Comparison of ENCODE assay signal across 9 mouse cellular contexts in the genomic region with DNA sequence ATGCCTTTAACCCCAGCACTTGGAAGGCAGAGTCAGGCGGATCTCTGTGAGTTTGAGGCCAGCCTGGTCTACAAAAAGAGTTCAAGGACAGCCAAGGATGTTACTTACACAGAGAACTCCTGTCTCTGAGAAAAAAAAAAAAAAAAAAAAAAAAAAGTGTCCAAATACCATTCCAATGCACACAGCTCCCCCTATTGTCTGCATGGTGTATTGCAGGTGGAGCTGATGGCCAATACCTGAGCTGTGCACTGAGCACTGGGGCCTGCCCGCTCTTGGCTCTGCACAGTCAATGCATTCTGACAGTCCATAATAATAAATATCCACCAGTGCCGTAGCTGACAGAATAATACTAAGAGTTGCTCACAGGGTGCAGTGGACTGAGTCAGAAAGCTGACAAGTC. TPM values are rescaled to one million over a fixed set of nuclear protein-coding genes. Genes with fewer than 3 reads are reported as not detected.
DNase-seq lines count a peak whose midpoint lies in the region; ATAC-seq lines count a peak whose summit lies in the region.
"Had no signal": no experiment of that assay in that cellular context is flagged by ENCODE, and none has a peak within 500 bp of the region (broad histone marks: within the 10 kb centered on the region; RNA-seq: fewer than 3 reads in every experiment).

No protein-coding gene starts in this region.

- DNase-seq in heart, adult 18-20 months = peak; percentile 47 to 77
- DNase-seq in heart, postnatal 25 days (ENCODE audit: low spot score) = no peak
- DNase-seq in B cell, adult 2 months = peak; percentile 81
- DNase-seq in adipocyte (ENCODE audit: low spot score) = peak; percentile 57
- peak; percentile 26 for DNase-seq in embryo, embryonic 11.5 days (ENCODE audit: low read depth, low spot score)
- DNase-seq in layer of hippocampus, adult 9-11 months = peak; percentile 70
- peak; percentile 54 for DNase-seq in thymus, postnatal 0 days (ENCODE audit: low spot score)

- peak; percentile 62 for ATAC-seq in megakaryocyte progenitor cell, adult 5-6 weeks (replicated peaks; ENCODE audit: poor library complexity)

- intact Hi-C loops in heart, postnatal 25 days (cut with DNase I) = no loop called here

RNA-seq across cellular contexts. Expression of a gene that starts 2.2 kb away (rescaled TPM):
- total RNA-seq in heart, adult 18-20 months (2021) = under 1 TPM in 1 of 2 experiments, not detected in 1; 0.82 TPM
- not detected for total RNA-seq in heart, postnatal 25 days (2021)
- total RNA-seq in megakaryocyte progenitor cell, adult 5-6 weeks (2015) = not detected in 2 replicates
- total RNA-seq in megakaryocyte progenitor cell, adult 5-6 weeks (2017) = not detected in 2 replicates
- 0.57 and 1.3 TPM in 2 replicates for polyA plus RNA-seq in thymus, postnatal 0 days (2015; fragmentation: Nextera tagmentation; extraction: Ambion mirVana)
- polyA plus RNA-seq: macrophage had no signal

RNA-seq across cellular contexts. Expression of a gene that starts 3.9 kb away (rescaled TPM):
- 10 to 100 TPM; 42.6 to 43.7 TPM for total RNA-seq in heart, adult 18-20 months (2021)
- total RNA-seq in heart, postnatal 25 days (2021) = 10 to 100 TPM; 43.0 to 43.9 TPM
- total RNA-seq in megakaryocyte progenitor cell, adult 5-6 weeks (2015) = 64.8 and 71.0 TPM in 2 replicates
- total RNA-seq in megakaryocyte progenitor cell, adult 5-6 weeks (2017) = 31.2 and 32.5 TPM in 2 replicates
- polyA plus RNA-seq in thymus, postnatal 0 days (2015; fragmentation: Nextera tagmentation; extraction: Ambion mirVana) = 34.4 and 39.5 TPM in 2 replicates

RNA-seq across cellular contexts. Expression of a gene that starts 17.3 kb away (rescaled TPM):
- total RNA-seq in heart, adult 18-20 months (2021) = 1 to 10 TPM; 4.4 to 4.8 TPM
- 1 to 10 TPM; 4.2 to 4.6 TPM for total RNA-seq in heart, postnatal 25 days (2021)
- 1.9 and 2.2 TPM in 2 replicates for total RNA-seq in megakaryocyte progenitor cell, adult 5-6 weeks (2015)
- total RNA-seq in megakaryocyte progenitor cell, adult 5-6 weeks (2017) = 1.1 and 1.6 TPM in 2 replicates
- 0.16 and 0.24 TPM in 2 replicates for polyA plus RNA-seq in thymus, postnatal 0 days (2015; fragmentation: Nextera tagmentation; extraction: Ambion mirVana)

RNA-seq across cellular contexts. Expression of a gene that starts 32.8 kb away (rescaled TPM):
- total RNA-seq in heart, adult 18-20 months (2021) = 1 to 10 TPM; 2.4 to 2.7 TPM
- 1 to 10 TPM; 1.7 to 3.1 TPM for total RNA-seq in heart, postnatal 25 days (2021)
- not detected in 2 replicates for total RNA-seq in megakaryocyte progenitor cell, adult 5-6 weeks (2015)
- total RNA-seq in megakaryocyte progenitor cell, adult 5-6 weeks (2017) = not detected in 2 replicates
- polyA plus RNA-seq in thymus, postnatal 0 days (2015; fragmentation: Nextera tagmentation; extraction: Ambion mirVana) = 0.35 and 0.88 TPM in 2 replicates

RNA-seq across cellular contexts. Expression of a gene that starts 42.0 kb away (rescaled TPM):
- total RNA-seq in heart, adult 18-20 months (2021) = 1 to 10 TPM; 1.1 to 1.2 TPM
- total RNA-seq in heart, postnatal 25 days (2021) = 1 to 10 TPM in 1 of 2 experiments, not detected in 1; 1.4 TPM
- total RNA-seq in megakaryocyte progenitor cell, adult 5-6 weeks (2015) = not detected in 2 replicates
- not detected in 2 replicates for total RNA-seq in megakaryocyte progenitor cell, adult 5-6 weeks (2017)
- polyA plus RNA-seq in thymus, postnatal 0 days (2015; fragmentation: Nextera tagmentation; extraction: Ambion mirVana) = 2.6 and 3.6 TPM in 2 replicates
